Mouse (Mus musculus) intestine, postnatal 0 days (tissue): ENCODE measurements at regions not wholly inside any gene's neighbourhood (a gene's known extent, or its start where the extent isn't known, plus 50 kb on each side); places are given as distances from the start of the nearest gene placed in this dataset.
A peak's percentile ranks its signal among the peaks of the same experiment; 100 is the strongest.
"Not testable (repeated sequence)": the region's sequence is repeated elsewhere in the genome, so short reads cannot be mapped to it uniquely, and the experiment has no call there.

Source experiments
- ATAC-seq: fragments of 200-750 bp; cut with Nextera tagmentation; 2 replicates; pipeline ENCODE4 v1.8.0; 2017; ENCODE audit warnings: mild to moderate bottlenecking, moderate TSS enrichment, moderate library complexity
- H3K27ac ChIP-seq: fragments of 300-500 bp; sonication (generic); 2 replicates; pipeline ENCODE4 v1.5.1; 2014; ENCODE audit warnings: mild to moderate bottlenecking, low read depth, low read length, moderate library complexity
- H3K27me3 ChIP-seq: fragments of 300-500 bp; sonication (generic); replicated peaks from 2 replicates; pipeline ENCODE4 v1.6.1; 2014; ENCODE audit warnings: low read length, mixed read lengths; ENCODE audit not compliant: control insufficient read depth, insufficient read depth
- H3K36me3 ChIP-seq: fragments of 300-500 bp; sonication (generic); 2 replicates; pipeline ENCODE4 v1.6.1; 2014; ENCODE audit warnings: mild to moderate bottlenecking, moderate library complexity; ENCODE audit not compliant: control insufficient read depth, insufficient read depth
- H3K4me1 ChIP-seq: fragments of 300-500 bp; sonication (generic); replicated peaks from 2 replicates; pipeline ENCODE4 v1.6.1; 2014; ENCODE audit warnings: antibody characterized with exemption, low read length, mixed read lengths; ENCODE audit not compliant: control insufficient read depth, insufficient read depth
- H3K4me2 ChIP-seq: fragments of 300-500 bp; sonication (generic); replicated peaks from 2 replicates; pipeline ENCODE4 v1.6.1; 2014; ENCODE audit warnings: low read depth, mild to moderate bottlenecking, moderate library complexity
- H3K4me3 ChIP-seq: fragments of 300-500 bp; sonication (generic); 2 replicates; pipeline ENCODE4 v1.5.1; 2014; ENCODE audit warnings: low read depth, low read length
- H3K9ac ChIP-seq: fragments of 300-500 bp; sonication (generic); 2 replicates; pipeline ENCODE4 v1.6.1; 2014; ENCODE audit warnings: mild to moderate bottlenecking, low read depth, low read length
- H3K9me3 ChIP-seq: fragments of 300-500 bp; sonication (generic); 2 replicates; pipeline ENCODE4 v1.6.1; 2016; ENCODE audit warnings: mixed run types; ENCODE audit not compliant: control insufficient read depth
- CTCF ChIP-seq: sonication (generic); IDR thresholded peaks from 2 replicates; pipeline ENCODE4 v1.5.1; 2016; ENCODE audit warnings: low read depth, mild to moderate bottlenecking, control low read depth, antibody characterized with exemption, moderate library complexity
- WGBS: fragments of 180-500 bp; shearing (Covaris S2); extraction: QIAGEN DNeasy Blood & Tissue Kit; methylation state at CpG from one replicate; pipeline ENCODE4 v1.1.7; 2014; 5-methylcytosine and 5-hydroxymethylcytosine counted together

GRCm38 (mm10) chr14:48589702-48590325 is 83.8 kb downstream of the Otx2 start:
- no peaks in the 10 kb centered on the region for H3K9me3 ChIP-seq
- H3K36me3 ChIP-seq: no peaks in the 10 kb centered on the region
- H3K27me3 ChIP-seq: no peaks in the 10 kb centered on the region
- H3K9ac ChIP-seq: no peak overlapping the region
- WGBS: 59% methylated on average over 15 of the region's 15 CpGs
- no peak overlapping the region for H3K4me3 ChIP-seq
- no peaks in the 10 kb centered on the region for H3K4me1 ChIP-seq
- H3K27ac ChIP-seq: no peak overlapping the region
- ATAC-seq: no peak
- TF ChIP-seq CTCF: no peak
- H3K4me2 ChIP-seq: no peak overlapping the region

- no peak overlapping the region for H3K9ac ChIP-seq
- H3K4me2 ChIP-seq: no peak overlapping the region
- H3K27ac ChIP-seq: no peak overlapping the region
- no peaks in the 10 kb centered on the region for H3K4me1 ChIP-seq
- no peaks in the 10 kb centered on the region for H3K9me3 ChIP-seq
- H3K27me3 ChIP-seq: no peaks in the 10 kb centered on the region
- no peak for ATAC-seq
- 92% methylated on average over 3 of the region's 3 CpGs for WGBS
- H3K36me3 ChIP-seq: no peaks in the 10 kb centered on the region
- no peak overlapping the region for H3K4me3 ChIP-seq
- TF ChIP-seq CTCF: no peak
Observed at GRCm38 (mm10) chr14:48585820-48586219, 87.8 kb downstream of the Otx2 start.

GRCm38 (mm10) chr14:48584571-48584970 is 89.0 kb downstream of the Otx2 start:
- no peak overlapping the region for H3K4me2 ChIP-seq
- no peak for ATAC-seq
- no peak overlapping the region for H3K9ac ChIP-seq
- H3K27ac ChIP-seq: no peak overlapping the region
- H3K36me3 ChIP-seq: no peaks in the 10 kb centered on the region
- TF ChIP-seq CTCF: no peak
- no peaks in the 10 kb centered on the region for H3K27me3 ChIP-seq
- WGBS: 57% methylated on average over 3 of the region's 3 CpGs
- H3K9me3 ChIP-seq: no peaks in the 10 kb centered on the region
- H3K4me3 ChIP-seq: no peak overlapping the region
- no peaks in the 10 kb centered on the region for H3K4me1 ChIP-seq

- no peak for ATAC-seq
- Histone ChIP-seq H3K27ac (no peak overlapping the region), H3K36me3 (no peaks in the 10 kb centered on the region), H3K9ac (no peak overlapping the region), H3K4me3 (no peak overlapping the region), H3K9me3 (no peaks in the 10 kb centered on the region), H3K4me2 (no peak overlapping the region), H3K27me3 (no peaks in the 10 kb centered on the region), H3K4me1 (no peaks in the 10 kb centered on the region)
- WGBS: 83% methylated on average over 3 of the region's 3 CpGs
- no peak for TF ChIP-seq CTCF
Observed at GRCm38 (mm10) chr14:48583516-48583915, 90.1 kb downstream of the Otx2 start.

- no peak overlapping the region for H3K4me2 ChIP-seq
- H3K27ac ChIP-seq: no peak overlapping the region
- no peaks in the 10 kb centered on the region for H3K27me3 ChIP-seq
- no peak overlapping the region for H3K9ac ChIP-seq
- ATAC-seq: no peak
- no peak overlapping the region for H3K4me3 ChIP-seq
- H3K9me3 ChIP-seq: no peaks in the 10 kb centered on the region
- TF ChIP-seq CTCF: peak; percentile 55
- no peaks in the 10 kb centered on the region for H3K4me1 ChIP-seq
- no peaks in the 10 kb centered on the region for H3K36me3 ChIP-seq
- 81% methylated on average over 1 of the region's 1 CpGs for WGBS
Observed at GRCm38 (mm10) chr14:48582080-48582479, 91.5 kb downstream of the Otx2 start.

GRCm38 (mm10) chr14:48581308-48581707 is 92.3 kb downstream of the Otx2 start:
- H3K4me1 ChIP-seq, H3K4me3 ChIP-seq, ATAC-seq, H3K9me3 ChIP-seq, H3K27ac ChIP-seq, H3K27me3 ChIP-seq, H3K9ac ChIP-seq, H3K36me3 ChIP-seq, H3K4me2 ChIP-seq: not testable (repeated sequence)
- 14% methylated on average over 2 of the region's 2 CpGs for WGBS

- 42% methylated on average over 9 of the region's 9 CpGs for whole genome bisulfite sequencing
- Histone ChIP-seq H3K4me1 (no peaks in the 10 kb centered on the region), H3K4me2 (no peak overlapping the region), H3K27me3 (no peaks in the 10 kb centered on the region), H3K4me3 (no peak overlapping the region), H3K9ac (no peak overlapping the region), H3K9me3 (no peaks in the 10 kb centered on the region), H3K27ac (no peak overlapping the region), H3K36me3 (no peaks in the 10 kb centered on the region)
- no peak for TF ChIP-seq CTCF
- ATAC-seq: no peak
Observed at GRCm38 (mm10) chr14:48580396-48580795, 93.2 kb downstream of the Otx2 start.
